Mouse (Mus musculus): ENCODE measurements around the gene Derl3.

- TF ChIP-seq CTCF (IDR thresholded peaks at IDR 0.05; ENCODE audit: control insufficient read depth, insufficient read depth, insufficient replicate concordance, low read depth, low read length) (no peak), POLR2A (IDR thresholded peaks at IDR 0.05; ENCODE audit: control insufficient read depth, low read depth, low read length) (no peak)
Observed at GRCm38 (mm10) chr10:75913013-75913589, 19.9 kb downstream of the Derl3 start.

All from testis, adult 2 months (tissue).